Comparison of ENCODE assay signal across 9 mouse cellular contexts in genomic region chr2:144676546-144677228, GRCm38 (mm10).
DNase-seq lines count a peak whose midpoint lies in the region; ATAC-seq lines count a peak whose summit lies in the region.
"Had no signal": no experiment of that assay in that cellular context is flagged by ENCODE, and none has a peak within 500 bp of the region (broad histone marks: within the 10 kb centered on the region; RNA-seq: fewer than 3 reads in every experiment).

No protein-coding gene starts in this region.

- WGBS in limb, embryonic 13.5 days = 14% methylated on average over 13 of the region's 13 CpGs
- WGBS in neural tube, embryonic 13.5 days = 53% methylated on average over 13 of the region's 13 CpGs

- no peak overlapping the region for H3K4me3 ChIP-seq in limb, embryonic 13.5 days
- H3K4me3 ChIP-seq in neural tube, embryonic 13.5 days = no peak overlapping the region
- H3K4me3 ChIP-seq: lung, embryonic 15.5 days had no signal

- no peaks in the 10 kb centered on the region for H3K36me3 ChIP-seq in limb, embryonic 13.5 days
- no peaks in the 10 kb centered on the region for H3K36me3 ChIP-seq in neural tube, embryonic 13.5 days
- H3K36me3 ChIP-seq: lung, embryonic 15.5 days had no signal

- H3K9me3 ChIP-seq in limb, embryonic 13.5 days = no peaks in the 10 kb centered on the region
- H3K9me3 ChIP-seq in neural tube, embryonic 13.5 days = no peaks in the 10 kb centered on the region
- H3K9me3 ChIP-seq: lung, embryonic 15.5 days had no signal

- peak; percentile 49 for ATAC-seq in limb, embryonic 13.5 days (ENCODE audit: low FRiP score, low read depth)
- peak; percentile 47; the same call in 1 of the 2 replicates for ATAC-seq in neural tube, embryonic 13.5 days (ENCODE audit: low read depth)

- DNase-seq in kidney, postnatal 10 days = peak; percentile 25
- no peak for DNase-seq in kidney, postnatal 36 days
- peak; percentile 83 for DNase-seq in forelimb bud, embryonic 11.5 days (ENCODE audit: low read depth, low spot score)
- DNase-seq in spleen, postnatal 14 days (ENCODE audit: low spot score in 2 of 2) = no peak
- DNase-seq in testis, postnatal 14 days (ENCODE audit: low spot score) = no peak
- no peak for DNase-seq in gastrocnemius, adult 8-10 months (ENCODE audit: low spot score in 2 of 2)

- H3K9ac ChIP-seq in limb, embryonic 13.5 days = no peak overlapping the region
- no peak overlapping the region for H3K9ac ChIP-seq in neural tube, embryonic 13.5 days
- H3K9ac ChIP-seq: lung, embryonic 15.5 days had no signal

- peaks cover 51% of the 10 kb centered on the region for H3K4me1 ChIP-seq in limb, embryonic 13.5 days
- H3K4me1 ChIP-seq in neural tube, embryonic 13.5 days (replicated peaks) = peaks cover 29% of the 10 kb centered on the region

- peak overlapping the region; percentile 28; the same call in 1 of the 2 replicates for H3K27ac ChIP-seq in limb, embryonic 13.5 days
- peak overlapping the region; percentile 54 for H3K27ac ChIP-seq in neural tube, embryonic 13.5 days (replicated peaks)
- H3K27ac ChIP-seq: lung, embryonic 15.5 days had no signal

- H3K27me3 ChIP-seq in limb, embryonic 13.5 days = no peaks in the 10 kb centered on the region
- H3K27me3 ChIP-seq in neural tube, embryonic 13.5 days = no peaks in the 10 kb centered on the region
- H3K27me3 ChIP-seq: lung, embryonic 15.5 days had no signal

- H3K4me2 ChIP-seq in limb, embryonic 13.5 days (replicated peaks) = peak overlapping the region; percentile 40
- no peak overlapping the region for H3K4me2 ChIP-seq in neural tube, embryonic 13.5 days
- H3K4me2 ChIP-seq: lung, embryonic 15.5 days had no signal

Comparison
In these comparisons a context has a peak if more than half of its experiments do, and no peak if none do; other contexts are left out.
1. DNase-seq: peak in kidney, postnatal 10 days (single experiment) and forelimb bud, embryonic 11.5 days (single experiment); none in kidney, postnatal 36 days (0 of 2), spleen, postnatal 14 days (0 of 2), testis, postnatal 14 days (single experiment) and gastrocnemius, adult 8-10 months (0 of 2).